Mouse (Mus musculus) heart, postnatal 4 days (tissue): Measurements from ENCODE around the gene Dgki. TPM values are rescaled to one million over a fixed set of nuclear protein-coding genes. Genes with fewer than 3 reads are reported as not detected.
A peak's percentile ranks its signal among the peaks of the same experiment; 100 is the strongest.

Experiments
- DNase-seq: peaks from one replicate; pipeline ENCODE4 v3.0.0; 2021
- total RNA-seq, 2 experiments: library from RNA; stranded (reverse); gene quantifications; 2 replicates each; pipeline ENCODE4 v1.2.3; 2021

Dgki gene
- total RNA-seq, 2 experiments from 2014 or later = 0.67 to 0.70 TPM

- DNase-seq = no peak
Measured at GRCm38 (mm10) chr6:37240140-37240539, 59.8 kb downstream of the Dgki start.

GRCm38 (mm10) chr6:37236893-37237292 lies 63.1 kb downstream of the Dgki start:
- no peak for DNase-seq

- no peak for DNase-seq
Measured at GRCm38 (mm10) chr6:37231148-37231547, 68.8 kb downstream of the Dgki start.

- no peak for DNase-seq
Measured at GRCm38 (mm10) chr6:37222947-37223510, 77.0 kb downstream of the Dgki start.

GRCm38 (mm10) chr6:37222016-37222415 lies 78.0 kb downstream of the Dgki start:
- DNase-seq = no peak

GRCm38 (mm10) chr6:37219110-37219509 lies 80.9 kb downstream of the Dgki start:
- DNase-seq = no peak

GRCm38 (mm10) chr6:37216342-37216763 lies 83.6 kb downstream of the Dgki start:
- DNase-seq = peak; percentile 41

- DNase-seq = no peak
Measured at GRCm38 (mm10) chr6:37215655-37216054, 84.3 kb downstream of the Dgki start.

GRCm38 (mm10) chr6:37212930-37213329 lies 87.1 kb downstream of the Dgki start:
- DNase-seq = no peak

GRCm38 (mm10) chr6:37211545-37212247 lies 88.3 kb downstream of the Dgki start:
- DNase-seq = no peak

GRCm38 (mm10) chr6:37202901-37203300 lies 97.1 kb downstream of the Dgki start:
- DNase-seq = peak; percentile 54

- DNase-seq = no peak
Measured at GRCm38 (mm10) chr6:37200840-37201239, 99.1 kb downstream of the Dgki start.

- DNase-seq = no peak
Measured at GRCm38 (mm10) chr6:37199502-37199901, 100.5 kb downstream of the Dgki start.

GRCm38 (mm10) chr6:37197745-37198144 lies 102.2 kb downstream of the Dgki start:
- no peak for DNase-seq

GRCm38 (mm10) chr6:37196870-37197269 lies 103.1 kb downstream of the Dgki start:
- DNase-seq = no peak

- no peak for DNase-seq
Measured at GRCm38 (mm10) chr6:37195766-37196165, 104.2 kb downstream of the Dgki start.

GRCm38 (mm10) chr6:37181961-37182360 lies 118.0 kb downstream of the Dgki start:
- no peak for DNase-seq

- DNase-seq = no peak
Measured at GRCm38 (mm10) chr6:37171149-37171832, 128.7 kb downstream of the Dgki start.

GRCm38 (mm10) chr6:37158880-37159279 lies 141.1 kb downstream of the Dgki start:
- DNase-seq = no peak

GRCm38 (mm10) chr6:37154051-37154450 lies 145.9 kb downstream of the Dgki start:
- DNase-seq = no peak

GRCm38 (mm10) chr6:37150483-37150882 lies 149.5 kb downstream of the Dgki start:
- DNase-seq = no peak

- DNase-seq = no peak
Measured at GRCm38 (mm10) chr6:37150038-37150437, 149.9 kb downstream of the Dgki start.

- DNase-seq = no peak
Measured at GRCm38 (mm10) chr6:37149196-37149595, 150.8 kb downstream of the Dgki start.
